Mouse (Mus musculus): ENCODE measurements around the gene Kif3b. TPM values are rescaled to one million over a fixed set of nuclear protein-coding genes. Genes with fewer than 3 reads are reported as not detected.
A peak's percentile ranks its signal among the peaks of the same experiment; 100 is the strongest.

The Kif3b gene
- total and polyA plus RNA-seq, 3 experiments, result 3.8 to 8.2 (median 7.7) TPM

DNA sequence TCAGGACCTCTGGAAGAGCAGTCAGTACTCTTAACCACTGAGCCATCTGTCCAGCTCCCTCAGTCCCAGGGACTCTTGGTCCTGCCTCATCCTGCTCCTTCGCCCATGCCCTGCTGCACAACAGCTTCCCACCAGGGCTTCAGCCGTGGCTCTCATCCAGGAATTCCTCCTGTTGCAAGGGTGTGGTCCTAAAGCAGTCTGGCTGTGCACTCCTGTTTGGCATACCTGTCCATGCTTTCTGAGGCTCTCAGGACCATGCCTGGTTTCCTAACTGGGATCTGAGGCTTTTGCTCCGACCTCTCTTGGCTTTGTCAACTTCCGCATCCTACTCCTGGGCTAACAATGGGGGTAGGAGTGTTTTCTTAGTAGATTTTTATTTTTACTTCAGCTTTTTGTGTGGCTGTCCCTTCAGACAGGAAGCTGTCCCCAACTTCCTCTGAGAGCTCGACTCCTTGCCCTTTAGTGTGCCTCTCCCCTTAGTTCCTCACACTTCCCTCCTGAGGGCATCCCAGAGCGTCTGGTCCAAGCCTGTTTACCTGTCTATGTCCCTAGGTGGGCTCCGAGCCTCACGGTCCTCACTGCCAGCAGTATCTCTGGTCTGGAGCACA, 27.9 kb downstream of the Kif3b start:
- intact Hi-C loops (cut with DNase I), result no loop called here
- Histone ChIP-seq H3K36me3 (ENCODE audit: control insufficient read depth, insufficient read depth, low read length) (no peaks in the 10 kb centered on the region), H3K4me3 (no peak overlapping the region), H3K79me2 (replicated peaks; ENCODE audit: control insufficient read depth, insufficient read depth, low read length) (no peaks in the 10 kb centered on the region), H3K27me3 (ENCODE audit: control insufficient read depth, insufficient read depth, low read length) (no peaks in the 10 kb centered on the region), H3K9ac (ENCODE audit: low read depth, low read length) (no peak overlapping the region), H3K4me1 (ENCODE audit: control insufficient read depth, insufficient read depth, low read length) (peaks cover 8% of the 10 kb centered on the region), H3K27ac (peak overlapping the region; percentile 40)
- peak; percentile 19 to 34 for DNase-seq
- TF ChIP-seq CTCF (IDR thresholded peaks at IDR 0.05) (no peak), EP300 (IDR thresholded peaks at IDR 0.05; ENCODE audit: insufficient read depth, low read depth, low read length) (no peak), POLR2A (IDR thresholded peaks at IDR 0.05; ENCODE audit: insufficient read depth, low read depth, low read length) (no peak)
- 44% methylated on average over 8 of the region's 8 CpGs for WGBS

DNA sequence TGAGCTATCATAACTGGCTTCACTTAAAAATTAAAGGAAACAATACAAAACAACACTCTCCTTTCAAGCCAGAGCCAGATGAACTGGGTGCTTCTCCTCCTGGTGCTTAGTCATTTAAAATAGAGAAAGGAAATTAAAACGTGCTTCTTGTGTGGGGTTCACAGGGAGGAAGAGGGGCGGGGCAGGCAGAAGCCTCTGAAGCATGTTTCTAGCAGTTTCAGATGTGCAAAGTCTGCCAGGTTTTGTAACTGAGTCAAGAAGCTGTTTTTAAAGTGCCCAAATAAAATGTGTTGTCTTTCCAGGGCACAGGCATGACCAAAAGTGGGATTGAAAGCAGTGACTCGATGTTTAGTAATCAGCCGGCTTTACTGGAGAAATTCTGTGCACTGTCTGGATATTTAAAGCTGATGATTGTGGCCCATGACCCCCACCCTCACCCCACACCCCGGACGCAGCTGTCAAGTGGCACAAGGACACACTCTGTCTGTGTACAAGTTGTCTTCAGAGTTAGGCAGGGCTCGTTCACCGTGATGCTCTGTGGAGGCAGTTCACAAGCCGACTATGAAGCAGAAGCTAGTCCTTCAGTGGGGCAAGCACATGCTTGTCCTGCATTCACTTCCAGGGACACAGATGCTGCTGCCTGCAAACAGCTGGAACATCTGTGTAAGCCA, 34.6 kb downstream of the Kif3b start:
- Histone ChIP-seq H3K4me3 (no peak overlapping the region), H3K4me1 (ENCODE audit: control insufficient read depth, insufficient read depth, low read length) (no peaks in the 10 kb centered on the region), H3K36me3 (ENCODE audit: control insufficient read depth, insufficient read depth, low read length) (no peaks in the 10 kb centered on the region), H3K79me2 (replicated peaks; ENCODE audit: control insufficient read depth, insufficient read depth, low read length) (no peaks in the 10 kb centered on the region), H3K27me3 (ENCODE audit: control insufficient read depth, insufficient read depth, low read length) (no peaks in the 10 kb centered on the region), H3K9ac (ENCODE audit: low read depth, low read length) (no peak overlapping the region), H3K27ac (no peak overlapping the region)
- DNase-seq, result no peak
- WGBS, result 73% methylated on average over 9 of the region's 9 CpGs
- intact Hi-C loops (cut with DNase I), result no loop called here
- TF ChIP-seq POLR2A (IDR thresholded peaks at IDR 0.05; ENCODE audit: insufficient read depth, low read depth, low read length), result no peak
- no peak for TF ChIP-seq EP300 (IDR thresholded peaks at IDR 0.05; ENCODE audit: insufficient read depth, low read depth, low read length)
- no peak for TF ChIP-seq CTCF (IDR thresholded peaks at IDR 0.05)

DNA sequence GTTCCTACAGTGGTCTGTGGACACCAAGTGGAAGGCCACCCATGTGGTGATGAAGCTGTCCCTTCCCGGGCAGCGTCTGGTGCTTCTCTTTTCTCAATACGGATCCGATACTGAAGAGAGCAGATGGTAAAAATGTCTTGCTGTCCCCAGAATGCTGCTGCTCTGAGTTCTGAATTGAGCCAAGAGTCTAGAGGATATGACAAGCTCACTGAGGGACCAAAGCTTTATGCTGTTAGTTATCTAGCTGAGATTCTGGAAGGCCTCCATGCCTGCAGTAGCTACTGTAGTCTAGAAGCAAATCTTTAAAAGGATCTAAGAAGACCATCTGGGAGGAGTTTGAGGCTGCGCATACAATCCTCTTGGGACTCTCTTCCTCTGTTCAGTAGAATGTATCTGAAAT, 41.1 kb downstream of the Kif3b start:
- WGBS, result 87% methylated on average over 5 of the region's 5 CpGs
- Histone ChIP-seq H3K9ac (ENCODE audit: low read depth, low read length) (no peak overlapping the region), H3K4me1 (ENCODE audit: control insufficient read depth, insufficient read depth, low read length) (no peaks in the 10 kb centered on the region; the same call in 1 of the 2 replicates), H3K4me3 (no peak overlapping the region), H3K27me3 (ENCODE audit: control insufficient read depth, insufficient read depth, low read length) (no peaks in the 10 kb centered on the region), H3K36me3 (ENCODE audit: control insufficient read depth, insufficient read depth, low read length) (no peaks in the 10 kb centered on the region), H3K79me2 (replicated peaks; ENCODE audit: control insufficient read depth, insufficient read depth, low read length) (no peaks in the 10 kb centered on the region), H3K27ac (no peak overlapping the region)
- TF ChIP-seq CTCF (IDR thresholded peaks at IDR 0.05), result no peak
- no peak for TF ChIP-seq EP300 (IDR thresholded peaks at IDR 0.05; ENCODE audit: insufficient read depth, low read depth, low read length)
- TF ChIP-seq POLR2A (IDR thresholded peaks at IDR 0.05; ENCODE audit: insufficient read depth, low read depth, low read length), result no peak
- intact Hi-C loops (cut with DNase I), result no loop called here
- DNase-seq, result no peak

DNA sequence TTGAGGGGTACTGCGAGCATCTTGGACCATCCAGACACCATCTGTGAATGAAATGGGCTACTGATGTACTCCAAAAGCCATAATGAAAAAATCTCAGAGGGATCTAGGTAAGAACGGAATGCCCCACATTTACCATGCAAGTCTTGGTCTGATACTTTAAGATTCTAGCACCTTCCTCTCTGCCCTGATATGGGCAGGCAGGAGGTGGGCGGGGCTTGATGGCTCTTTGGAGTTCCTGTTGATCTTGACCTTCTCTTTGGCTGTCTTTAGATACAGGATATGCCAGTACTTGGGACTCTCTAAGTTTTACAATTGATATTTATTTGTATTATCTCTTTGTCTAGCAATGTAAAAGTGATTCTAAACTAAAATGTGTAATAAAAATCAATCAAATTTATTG, 41.8 kb downstream of the Kif3b start:
- WGBS, result 89% methylated on average over 3 of the region's 3 CpGs
- Histone ChIP-seq H3K9ac (ENCODE audit: low read depth, low read length) (no peak overlapping the region), H3K36me3 (ENCODE audit: control insufficient read depth, insufficient read depth, low read length) (no peaks in the 10 kb centered on the region), H3K79me2 (replicated peaks; ENCODE audit: control insufficient read depth, insufficient read depth, low read length) (no peaks in the 10 kb centered on the region), H3K27me3 (ENCODE audit: control insufficient read depth, insufficient read depth, low read length) (no peaks in the 10 kb centered on the region), H3K27ac (no peak overlapping the region), H3K4me1 (ENCODE audit: control insufficient read depth, insufficient read depth, low read length) (no peaks in the 10 kb centered on the region; the same call in 1 of the 2 replicates), H3K4me3 (no peak overlapping the region)
- TF ChIP-seq POLR2A (IDR thresholded peaks at IDR 0.05; ENCODE audit: insufficient read depth, low read depth, low read length), result no peak
- no peak for TF ChIP-seq CTCF (IDR thresholded peaks at IDR 0.05)
- TF ChIP-seq EP300 (IDR thresholded peaks at IDR 0.05; ENCODE audit: insufficient read depth, low read depth, low read length), result no peak
- intact Hi-C loops (cut with DNase I), result no loop called here
- DNase-seq, result no peak

DNA sequence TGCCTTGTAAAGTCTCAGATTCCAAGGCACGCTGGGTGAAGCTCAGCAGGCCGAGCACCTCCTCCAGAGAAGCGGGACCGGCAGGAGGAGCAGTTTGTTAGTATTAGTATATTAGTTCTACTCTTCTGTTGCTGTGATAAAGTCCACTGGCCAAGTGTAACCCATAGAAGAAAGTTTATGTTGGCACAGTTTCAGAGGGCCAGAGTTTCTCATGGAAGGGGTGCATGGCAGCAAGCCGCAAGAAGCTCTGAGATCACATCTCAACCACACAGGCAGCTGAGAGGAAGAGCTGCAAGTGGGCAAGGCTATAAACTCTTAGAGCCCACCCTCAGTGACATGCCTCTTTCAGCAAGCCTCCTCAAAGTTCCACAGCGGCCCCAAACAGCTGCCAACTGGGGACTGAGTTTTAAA, 42.6 kb downstream of the Kif3b start:
- Histone ChIP-seq H3K36me3 (ENCODE audit: control insufficient read depth, insufficient read depth, low read length) (no peaks in the 10 kb centered on the region), H3K9ac (ENCODE audit: low read depth, low read length) (no peak overlapping the region), H3K79me2 (replicated peaks; ENCODE audit: control insufficient read depth, insufficient read depth, low read length) (no peaks in the 10 kb centered on the region), H3K27me3 (ENCODE audit: control insufficient read depth, insufficient read depth, low read length) (no peaks in the 10 kb centered on the region), H3K27ac (no peak overlapping the region), H3K4me3 (no peak overlapping the region), H3K4me1 (ENCODE audit: control insufficient read depth, insufficient read depth, low read length) (no peaks in the 10 kb centered on the region; the same call in 1 of the 2 replicates)
- DNase-seq, result no peak
- TF ChIP-seq POLR2A (IDR thresholded peaks at IDR 0.05; ENCODE audit: insufficient read depth, low read depth, low read length), result no peak
- TF ChIP-seq CTCF (IDR thresholded peaks at IDR 0.05), result peak; percentile 7; the same call in 1 of the 2 replicates
- intact Hi-C loops (cut with DNase I), result no loop called here
- WGBS, result 75% methylated on average over 6 of the region's 6 CpGs

DNA sequence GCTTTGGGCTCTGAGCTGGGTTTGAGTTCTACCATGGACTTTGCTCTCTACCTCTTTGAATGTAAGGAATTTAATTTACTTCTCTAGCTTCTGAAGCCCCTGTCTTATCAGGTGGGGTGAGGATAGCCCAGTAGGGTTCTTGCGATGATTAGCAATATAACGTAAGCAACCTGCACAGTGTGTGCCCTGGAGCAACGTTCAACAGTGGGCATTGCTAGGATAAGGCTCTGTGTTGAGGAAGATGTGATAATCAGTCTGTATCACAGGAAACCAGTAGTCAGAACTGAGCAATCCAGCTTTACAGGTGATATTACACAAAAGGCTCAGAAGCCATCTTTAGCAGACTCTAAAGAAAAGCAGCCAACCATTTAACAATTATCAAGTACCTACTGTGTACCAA, 43.1 kb downstream of the Kif3b start:
- 72% methylated on average over 3 of the region's 3 CpGs for WGBS
- Histone ChIP-seq H3K4me3 (no peak overlapping the region), H3K9ac (ENCODE audit: low read depth, low read length) (no peak overlapping the region), H3K36me3 (ENCODE audit: control insufficient read depth, insufficient read depth, low read length) (no peaks in the 10 kb centered on the region), H3K27ac (no peak overlapping the region), H3K79me2 (replicated peaks; ENCODE audit: control insufficient read depth, insufficient read depth, low read length) (no peaks in the 10 kb centered on the region), H3K4me1 (ENCODE audit: control insufficient read depth, insufficient read depth, low read length) (no peaks in the 10 kb centered on the region; the same call in 1 of the 2 replicates), H3K27me3 (ENCODE audit: control insufficient read depth, insufficient read depth, low read length) (no peaks in the 10 kb centered on the region)
- DNase-seq, result no peak
- TF ChIP-seq POLR2A (IDR thresholded peaks at IDR 0.05; ENCODE audit: insufficient read depth, low read depth, low read length), result no peak
- intact Hi-C loops (cut with DNase I), result no loop called here

All from heart, adult 2 months (tissue).